ENCODE assay signal across 7 mouse cellular contexts in genomic region chr7:78782639-78783581, GRCm38 (mm10). TPM values are rescaled to one million over a fixed set of nuclear protein-coding genes. Genes with fewer than 3 reads are reported as not detected.
DNase-seq lines count a peak whose midpoint lies in the region; ATAC-seq and TF ChIP-seq lines count a peak whose summit lies in the region.

TSS of gene Mrps11 (plus strand) at chr7:78783119.
TSS of gene Mrpl46 (minus strand) at chr7:78783531.

- H3K4me1 ChIP-seq in intestine, postnatal 0 days (replicated peaks; ENCODE audit: control insufficient read depth, insufficient read depth, low read length) = peaks cover 7% of the 10 kb centered on the region; the same call in 1 of the 2 replicates
- peaks cover 14% of the 10 kb centered on the region for H3K4me1 ChIP-seq in midbrain, embryonic 12.5 days
- no peaks in the 10 kb centered on the region for H3K4me1 ChIP-seq in small intestine, adult 2 months (ENCODE audit: control insufficient read depth, insufficient read depth, insufficient read length, low read length)

- peak within 1 kb of the TSS; percentile 93 for H3K4me2 ChIP-seq in intestine, postnatal 0 days (replicated peaks; ENCODE audit: low read depth)
- H3K4me2 ChIP-seq in midbrain, embryonic 12.5 days (replicated peaks) = peak within 1 kb of the TSS; percentile 87

- peak within 1 kb of the TSS; percentile 85 for H3K9ac ChIP-seq in intestine, postnatal 0 days (ENCODE audit: low read depth, low read length)
- H3K9ac ChIP-seq in midbrain, embryonic 12.5 days (replicated peaks) = peak within 1 kb of the TSS; percentile 83

- no peaks in the 10 kb centered on the region for H3K9me3 ChIP-seq in intestine, postnatal 0 days (ENCODE audit: control insufficient read depth)
- no peaks in the 10 kb centered on the region for H3K9me3 ChIP-seq in midbrain, embryonic 12.5 days

- TF ChIP-seq CTCF in intestine, postnatal 0 days (IDR thresholded peaks at IDR 0.05; ENCODE audit: low read depth) = no peak
- TF ChIP-seq CTCF in small intestine, adult 2 months (IDR thresholded peaks at IDR 0.05; ENCODE audit: extremely low read depth, insufficient read length, insufficient replicate concordance, low read depth, low read length) = no peak

- WGBS in intestine, postnatal 0 days = under 1% methylated on average over 44 of the region's 44 CpGs
- WGBS in midbrain, embryonic 12.5 days = under 1% methylated on average over 44 of the region's 44 CpGs
- WGBS in small intestine, adult 2 months = under 1% methylated on average over 44 of the region's 44 CpGs

- H3K36me3 ChIP-seq in intestine, postnatal 0 days (ENCODE audit: control insufficient read depth, insufficient read depth) = peaks cover 26% of the 10 kb centered on the region
- H3K36me3 ChIP-seq in midbrain, embryonic 12.5 days = peaks cover 33% of the 10 kb centered on the region
- peaks cover 20% of the 10 kb centered on the region for H3K36me3 ChIP-seq in small intestine, adult 2 months (ENCODE audit: control insufficient read depth, insufficient read depth, low read length)

- intact Hi-C loops in left cerebral cortex, postnatal 4 days (cut with DNase I) = no loop called here

- H3K27ac ChIP-seq in intestine, postnatal 0 days (ENCODE audit: low read depth, low read length) = peak within 1 kb of the TSS; percentile 11; the same call in 1 of the 2 replicates
- H3K27ac ChIP-seq in midbrain, embryonic 12.5 days (replicated peaks) = no peak within 1 kb of the TSS
- H3K27ac ChIP-seq in small intestine, adult 2 months (ENCODE audit: insufficient read depth, low read depth, low read length) = no peak within 1 kb of the TSS

- ATAC-seq in intestine, postnatal 0 days = peak; percentile 98
- ATAC-seq in midbrain, embryonic 12.5 days (ENCODE audit: low FRiP score, low read depth) = peak; percentile 98

- DNase-seq in adrenal gland, adult 8-10 months = peak; percentile 78
- peak; percentile 87 for DNase-seq in embryo, embryonic 9.5 days (ENCODE audit: extremely low spot score)
- no peak for DNase-seq in gonadal fat pad, adult 2 months (ENCODE audit: low read depth)
- DNase-seq in left cerebral cortex, postnatal 4 days = peak; percentile 92

- H3K27me3 ChIP-seq in intestine, postnatal 0 days (replicated peaks; ENCODE audit: control insufficient read depth, insufficient read depth, low read length) = no peaks in the 10 kb centered on the region
- no peaks in the 10 kb centered on the region for H3K27me3 ChIP-seq in midbrain, embryonic 12.5 days
- H3K27me3 ChIP-seq in small intestine, adult 2 months (ENCODE audit: control insufficient read depth, insufficient read depth, low read length) = no peaks in the 10 kb centered on the region

- peak within 1 kb of the TSS; percentile 97 for H3K4me3 ChIP-seq in intestine, postnatal 0 days (ENCODE audit: low read depth, low read length)
- peak within 1 kb of the TSS; percentile 94 for H3K4me3 ChIP-seq in midbrain, embryonic 12.5 days
- peak within 1 kb of the TSS; percentile 80 for H3K4me3 ChIP-seq in small intestine, adult 2 months (ENCODE audit: low read depth, low read length)

- TF ChIP-seq POLR2A in small intestine, adult 2 months (IDR thresholded peaks at IDR 0.05; ENCODE audit: low read depth, low read length) = peak; percentile 69

RNA-seq across cellular contexts. Expression of gene Mrps11, which starts in this region (rescaled TPM):
- total RNA-seq in adrenal gland, adult 8-10 months (2022) = 100 to 1,000 TPM in 3 of 4 experiments, 10 to 100 TPM in 1; 97.6 to 162 (median 127) TPM
- 44.4 and 51.7 TPM in 2 replicates for polyA plus RNA-seq in gonadal fat pad, adult 2 months (2012; rRNA removed)
- polyA plus RNA-seq in intestine, postnatal 0 days (2015; fragmentation: Nextera tagmentation; extraction: Ambion mirVana) = 38.6 and 40.6 TPM in 2 replicates
- total RNA-seq in left cerebral cortex, postnatal 4 days (2021) = 10 to 100 TPM; 37.5 to 40.2 TPM
- 68.3 and 71.4 TPM in 2 replicates for polyA plus RNA-seq in midbrain, embryonic 12.5 days (2016; fragmentation: Nextera tagmentation; extraction: Ambion mirVana)
- 25.1 and 32.8 TPM in 2 replicates for polyA plus RNA-seq in small intestine, adult 2 months (2012; rRNA removed)

RNA-seq across cellular contexts. Expression of gene Mrpl46, which starts in this region (rescaled TPM):
- 10 to 100 TPM; 38.2 to 48.8 (median 42.7) TPM for total RNA-seq in adrenal gland, adult 8-10 months (2022)
- 13.1 and 13.7 TPM in 2 replicates for polyA plus RNA-seq in gonadal fat pad, adult 2 months (2012; rRNA removed)
- 64.7 and 68.9 TPM in 2 replicates for polyA plus RNA-seq in intestine, postnatal 0 days (2015; fragmentation: Nextera tagmentation; extraction: Ambion mirVana)
- total RNA-seq in left cerebral cortex, postnatal 4 days (2021) = 10 to 100 TPM; 23.2 to 24.6 TPM
- polyA plus RNA-seq in midbrain, embryonic 12.5 days (2016; fragmentation: Nextera tagmentation; extraction: Ambion mirVana) = 60.8 and 64.0 TPM in 2 replicates
- 10.1 and 20.8 TPM in 2 replicates for polyA plus RNA-seq in small intestine, adult 2 months (2012; rRNA removed)
